Mouse (Mus musculus): ENCODE measurements at regions not wholly inside any gene's neighbourhood (a gene's known extent, or its start where the extent isn't known, plus 50 kb on each side); places are given as distances from the start of the nearest gene placed in this dataset.

GRCm38 (mm10) chr6:50949361-50949760 lies 295.1 kb upstream of the Npvf start:
- no peaks in the 10 kb centered on the region for H3K27me3 ChIP-seq (ENCODE audit: control insufficient read depth, insufficient read depth, low read length)
- H3K4me3 ChIP-seq (ENCODE audit: control insufficient read depth, low read depth, low read length) = no peak overlapping the region
- H3K4me1 ChIP-seq (ENCODE audit: control insufficient read depth, insufficient read depth, low read length) = no peaks in the 10 kb centered on the region
- H3K27ac ChIP-seq (ENCODE audit: control insufficient read depth, insufficient read depth, low read depth, low read length) = no peak overlapping the region
- TF ChIP-seq CTCF (IDR thresholded peaks at IDR 0.05; ENCODE audit: control insufficient read depth, insufficient read depth, insufficient replicate concordance, low read depth, low read length) (no peak), POLR2A (IDR thresholded peaks at IDR 0.05; ENCODE audit: control insufficient read depth, low read depth, low read length) (no peak)
- no peaks in the 10 kb centered on the region for H3K36me3 ChIP-seq (ENCODE audit: control insufficient read depth, insufficient read depth, low read length)

DNA sequence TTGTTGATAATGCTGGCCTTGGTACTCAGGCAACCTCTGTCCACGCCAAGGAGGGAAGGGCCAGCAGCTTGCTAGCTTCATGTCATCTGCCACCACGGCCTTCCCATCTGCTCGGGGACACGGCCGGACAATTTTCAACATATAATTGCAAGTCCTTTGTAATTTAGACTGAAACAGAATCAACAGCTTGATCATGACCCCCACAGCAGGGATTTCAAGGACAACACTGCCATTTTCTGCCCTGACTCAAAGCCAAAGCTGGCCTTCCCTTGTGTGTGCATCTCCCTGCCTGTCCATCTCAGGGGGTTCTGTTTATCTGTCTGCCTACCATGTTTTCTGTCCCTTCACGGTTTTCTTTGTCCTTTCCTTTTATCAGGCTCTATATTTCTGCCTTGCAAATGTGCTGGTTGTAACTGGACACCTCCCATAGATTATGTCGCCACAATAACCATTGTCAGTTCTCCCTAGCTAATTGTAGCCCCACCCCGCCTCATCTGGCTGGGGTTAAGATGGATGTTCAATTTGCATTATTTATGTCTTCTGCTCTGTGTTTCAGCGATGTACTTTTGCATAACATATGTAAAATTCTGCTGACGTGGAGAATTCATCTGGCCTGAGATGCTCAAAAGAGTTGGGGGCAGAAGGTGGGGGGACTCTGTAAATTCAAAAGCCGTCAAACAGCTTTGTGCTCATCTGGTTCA lies 295.8 kb upstream of the Npvf start:
- Histone ChIP-seq H3K27ac (ENCODE audit: control insufficient read depth, insufficient read depth, low read depth, low read length) (no peak overlapping the region), H3K27me3 (ENCODE audit: control insufficient read depth, insufficient read depth, low read length) (no peaks in the 10 kb centered on the region), H3K4me1 (ENCODE audit: control insufficient read depth, insufficient read depth, low read length) (no peaks in the 10 kb centered on the region), H3K36me3 (ENCODE audit: control insufficient read depth, insufficient read depth, low read length) (no peaks in the 10 kb centered on the region), H3K4me3 (ENCODE audit: control insufficient read depth, low read depth, low read length) (no peak overlapping the region)
- TF ChIP-seq POLR2A (IDR thresholded peaks at IDR 0.05; ENCODE audit: control insufficient read depth, low read depth, low read length) (no peak), CTCF (IDR thresholded peaks at IDR 0.05; ENCODE audit: control insufficient read depth, insufficient read depth, insufficient replicate concordance, low read depth, low read length) (no peak)

DNA sequence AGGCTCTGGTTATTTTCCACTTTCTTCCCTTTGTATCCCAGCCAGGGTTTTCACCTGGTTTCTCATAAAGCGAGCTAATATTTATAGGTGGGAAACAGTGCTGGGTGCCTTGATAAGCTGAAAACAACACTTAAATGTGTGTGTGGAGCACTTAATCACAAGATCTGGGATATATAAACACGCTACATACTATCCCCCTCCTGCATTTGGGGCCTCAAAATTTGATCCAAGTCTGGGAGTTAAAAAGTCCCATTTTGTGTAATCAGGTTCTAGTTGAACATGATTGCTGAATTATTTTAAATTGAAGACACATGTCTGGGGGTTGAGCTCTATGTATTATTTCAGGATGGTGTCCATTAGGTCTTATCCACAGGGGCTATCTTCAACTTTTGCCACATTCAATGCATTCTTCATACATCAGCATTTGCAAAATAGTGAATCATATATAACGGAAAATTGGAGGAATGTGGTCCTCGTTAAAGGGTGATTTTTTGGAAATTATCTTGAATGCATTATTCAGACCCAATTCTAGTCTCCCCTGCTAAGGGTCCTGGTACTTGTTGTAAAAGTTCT lies 303.2 kb upstream of the Npvf start:
- Histone ChIP-seq H3K27ac (ENCODE audit: control insufficient read depth, insufficient read depth, low read depth, low read length) (no peak overlapping the region), H3K4me3 (ENCODE audit: control insufficient read depth, low read depth, low read length) (no peak overlapping the region)
- no peak for TF ChIP-seq POLR2A (IDR thresholded peaks at IDR 0.05; ENCODE audit: control insufficient read depth, low read depth, low read length)

DNA sequence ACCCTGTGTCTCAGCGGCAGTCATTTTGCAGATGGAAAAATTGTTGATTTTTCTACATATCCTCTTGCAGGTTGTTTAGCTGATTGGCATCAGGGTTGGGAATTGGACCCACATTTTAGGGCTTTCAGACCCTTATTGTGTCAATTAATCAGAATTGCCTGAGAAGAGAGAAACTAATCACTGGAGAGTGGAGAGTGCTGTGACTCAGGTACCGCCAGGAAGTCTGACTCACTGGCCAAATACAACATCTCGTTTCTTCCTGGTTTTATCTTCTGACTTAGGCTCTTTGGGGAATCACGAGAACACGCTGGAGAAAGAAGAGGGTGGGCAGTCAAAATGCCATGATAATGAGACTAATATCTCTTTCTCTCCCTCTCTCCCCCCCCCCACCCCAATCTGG lies 306.1 kb upstream of the Npvf start:
- Histone ChIP-seq H3K4me3 (ENCODE audit: control insufficient read depth, low read depth, low read length) (no peak overlapping the region), H3K27me3 (ENCODE audit: control insufficient read depth, insufficient read depth, low read length) (no peaks in the 10 kb centered on the region), H3K4me1 (ENCODE audit: control insufficient read depth, insufficient read depth, low read length) (no peaks in the 10 kb centered on the region), H3K27ac (ENCODE audit: control insufficient read depth, insufficient read depth, low read depth, low read length) (no peak overlapping the region), H3K36me3 (ENCODE audit: control insufficient read depth, insufficient read depth, low read length) (no peaks in the 10 kb centered on the region)
- TF ChIP-seq POLR2A (IDR thresholded peaks at IDR 0.05; ENCODE audit: control insufficient read depth, low read depth, low read length) = no peak
- TF ChIP-seq CTCF (IDR thresholded peaks at IDR 0.05; ENCODE audit: control insufficient read depth, insufficient read depth, insufficient replicate concordance, low read depth, low read length) = no peak

More for the DNA sequence above, 303.2 kb upstream of the Npvf start:
- no peaks in the 10 kb centered on the region for H3K27me3 ChIP-seq (ENCODE audit: control insufficient read depth, insufficient read depth, low read length)
- H3K4me1 ChIP-seq (ENCODE audit: control insufficient read depth, insufficient read depth, low read length) = no peaks in the 10 kb centered on the region
- no peaks in the 10 kb centered on the region for H3K36me3 ChIP-seq (ENCODE audit: control insufficient read depth, insufficient read depth, low read length)

GRCm38 (mm10) chr6:50961592-50961991 lies 307.4 kb upstream of the Npvf start:
- Histone ChIP-seq H3K4me3 (ENCODE audit: control insufficient read depth, low read depth, low read length) (no peak overlapping the region), H3K36me3 (ENCODE audit: control insufficient read depth, insufficient read depth, low read length) (no peaks in the 10 kb centered on the region), H3K4me1 (ENCODE audit: control insufficient read depth, insufficient read depth, low read length) (no peaks in the 10 kb centered on the region), H3K27ac (ENCODE audit: control insufficient read depth, insufficient read depth, low read depth, low read length) (no peak overlapping the region), H3K27me3 (ENCODE audit: control insufficient read depth, insufficient read depth, low read length) (no peaks in the 10 kb centered on the region)
- no peak for TF ChIP-seq POLR2A (IDR thresholded peaks at IDR 0.05; ENCODE audit: control insufficient read depth, low read depth, low read length)
- no peak for TF ChIP-seq CTCF (IDR thresholded peaks at IDR 0.05; ENCODE audit: control insufficient read depth, insufficient read depth, insufficient replicate concordance, low read depth, low read length)

GRCm38 (mm10) chr6:50968546-50968945 lies 314.3 kb upstream of the Npvf start:
- Histone ChIP-seq H3K4me1 (ENCODE audit: control insufficient read depth, insufficient read depth, low read length) (no peaks in the 10 kb centered on the region), H3K36me3 (ENCODE audit: control insufficient read depth, insufficient read depth, low read length) (no peaks in the 10 kb centered on the region), H3K4me3 (ENCODE audit: control insufficient read depth, low read depth, low read length) (no peak overlapping the region), H3K27me3 (ENCODE audit: control insufficient read depth, insufficient read depth, low read length) (no peaks in the 10 kb centered on the region), H3K27ac (ENCODE audit: control insufficient read depth, insufficient read depth, low read depth, low read length) (no peak overlapping the region)
- TF ChIP-seq CTCF (IDR thresholded peaks at IDR 0.05; ENCODE audit: control insufficient read depth, insufficient read depth, insufficient replicate concordance, low read depth, low read length) (no peak), POLR2A (IDR thresholded peaks at IDR 0.05; ENCODE audit: control insufficient read depth, low read depth, low read length) (no peak)

DNA sequence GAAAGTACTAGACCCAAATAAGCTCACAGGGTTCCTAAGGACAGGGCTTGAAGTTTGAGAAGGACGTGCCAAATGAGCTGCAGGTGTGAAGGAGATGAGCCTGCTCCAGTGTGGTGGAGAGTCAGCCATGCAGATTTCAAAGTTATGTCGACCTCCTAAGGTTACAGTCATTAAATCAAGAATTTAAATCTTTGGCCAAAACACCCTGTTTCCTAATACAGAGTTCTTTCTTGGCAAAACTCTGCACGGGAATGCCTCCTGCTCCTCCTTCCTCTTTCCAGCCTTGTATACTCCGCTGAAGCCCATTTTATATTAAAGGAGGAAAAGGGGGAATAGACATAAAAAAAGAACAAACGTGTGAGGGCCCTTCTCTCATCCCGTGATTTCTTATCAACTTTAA lies 315.1 kb upstream of the Npvf start:
- H3K4me1 ChIP-seq (ENCODE audit: control insufficient read depth, insufficient read depth, low read length) = no peaks in the 10 kb centered on the region
- TF ChIP-seq POLR2A (IDR thresholded peaks at IDR 0.05; ENCODE audit: control insufficient read depth, low read depth, low read length) (no peak), CTCF (IDR thresholded peaks at IDR 0.05; ENCODE audit: control insufficient read depth, insufficient read depth, insufficient replicate concordance, low read depth, low read length) (no peak)
- H3K4me3 ChIP-seq (ENCODE audit: control insufficient read depth, low read depth, low read length) = no peak overlapping the region
- no peaks in the 10 kb centered on the region for H3K36me3 ChIP-seq (ENCODE audit: control insufficient read depth, insufficient read depth, low read length)
- no peak overlapping the region for H3K27ac ChIP-seq (ENCODE audit: control insufficient read depth, insufficient read depth, low read depth, low read length)
- H3K27me3 ChIP-seq (ENCODE audit: control insufficient read depth, insufficient read depth, low read length) = no peaks in the 10 kb centered on the region
